Mouse (Mus musculus): ENCODE measurements around the gene Hoxd8. TPM values are rescaled to one million over a fixed set of nuclear protein-coding genes. Genes with fewer than 3 reads are reported as not detected.

Hoxd8 gene
- polyA plus RNA-seq, 1 experiment from 2014 or later: 2.7 TPM

GRCm38 (mm10) chr2:74722949-74723348 lies 18.5 kb downstream of the Hoxd8 start:
- no peaks in the 10 kb centered on the region for H3K9me3 ChIP-seq (ENCODE audit: control insufficient read depth)
- H3K4me2 ChIP-seq (replicated peaks; ENCODE audit: low read depth): no peak overlapping the region
- ATAC-seq: no peak
- WGBS: 57% methylated on average over 8 of the region's 8 CpGs
- 0 out of 2 replicates have a peak, but pooled peaks cover 3% of the 10 kb centered on the region for H3K36me3 ChIP-seq (ENCODE audit: control insufficient read depth, insufficient read depth)
- peaks cover 69% of the 10 kb centered on the region for H3K27me3 ChIP-seq (replicated peaks; ENCODE audit: control insufficient read depth, insufficient read depth, low read length)
- no peak overlapping the region for H3K27ac ChIP-seq (ENCODE audit: low read depth, low read length)
- H3K4me3 ChIP-seq (ENCODE audit: low read depth, low read length): no peak overlapping the region
- H3K4me1 ChIP-seq (replicated peaks; ENCODE audit: control insufficient read depth, insufficient read depth, low read length): no peaks in the 10 kb centered on the region
- H3K9ac ChIP-seq (ENCODE audit: low read depth, low read length): no peak overlapping the region
- TF ChIP-seq CTCF (IDR thresholded peaks at IDR 0.05; ENCODE audit: low read depth): no peak

- no peak overlapping the region for H3K9ac ChIP-seq (ENCODE audit: low read depth, low read length)
- H3K4me1 ChIP-seq (replicated peaks; ENCODE audit: control insufficient read depth, insufficient read depth, low read length): no peaks in the 10 kb centered on the region
- 46% methylated on average over 7 of the region's 7 CpGs for WGBS
- no peak overlapping the region for H3K4me2 ChIP-seq (replicated peaks; ENCODE audit: low read depth)
- no peak overlapping the region for H3K4me3 ChIP-seq (ENCODE audit: low read depth, low read length)
- no peak overlapping the region; the same call in 1 of the 2 replicates for H3K27ac ChIP-seq (ENCODE audit: low read depth, low read length)
- peaks cover 77% of the 10 kb centered on the region for H3K27me3 ChIP-seq (replicated peaks; ENCODE audit: control insufficient read depth, insufficient read depth, low read length)
- TF ChIP-seq CTCF (IDR thresholded peaks at IDR 0.05; ENCODE audit: low read depth): no peak
- no peaks in the 10 kb centered on the region for H3K9me3 ChIP-seq (ENCODE audit: control insufficient read depth)
- 0 out of 2 replicates have a peak, but pooled peaks cover 6% of the 10 kb centered on the region for H3K36me3 ChIP-seq (ENCODE audit: control insufficient read depth, insufficient read depth)
- ATAC-seq: peak; percentile 52
Observed at GRCm38 (mm10) chr2:74724244-74725015, 20.0 kb downstream of the Hoxd8 start.

- ATAC-seq: no peak
- Histone ChIP-seq H3K4me2 (replicated peaks; ENCODE audit: low read depth) (no peak overlapping the region), H3K27ac (ENCODE audit: low read depth, low read length) (no peak overlapping the region), H3K9ac (ENCODE audit: low read depth, low read length) (no peak overlapping the region), H3K36me3 (ENCODE audit: control insufficient read depth, insufficient read depth) (0 out of 2 replicates have a peak, but pooled peaks cover 6% of the 10 kb centered on the region), H3K4me1 (replicated peaks; ENCODE audit: control insufficient read depth, insufficient read depth, low read length) (no peaks in the 10 kb centered on the region), H3K9me3 (ENCODE audit: control insufficient read depth) (no peaks in the 10 kb centered on the region), H3K27me3 (replicated peaks; ENCODE audit: control insufficient read depth, insufficient read depth, low read length) (peaks cover 82% of the 10 kb centered on the region), H3K4me3 (ENCODE audit: low read depth, low read length) (no peak overlapping the region)
- TF ChIP-seq CTCF (IDR thresholded peaks at IDR 0.05; ENCODE audit: low read depth): no peak
- 41% methylated on average over 17 of the region's 17 CpGs for WGBS
Observed at GRCm38 (mm10) chr2:74725171-74725570, 20.8 kb downstream of the Hoxd8 start.

- Histone ChIP-seq H3K27ac (ENCODE audit: low read depth, low read length) (no peak within 1 kb of the TSS), H3K4me1 (replicated peaks; ENCODE audit: control insufficient read depth, insufficient read depth, low read length) (no peaks in the 10 kb centered on the region), H3K4me2 (replicated peaks; ENCODE audit: low read depth) (peak within 1 kb of the TSS; percentile 13; the same call in 1 of the 2 replicates), H3K9ac (ENCODE audit: low read depth, low read length) (no peak within 1 kb of the TSS), H3K27me3 (replicated peaks; ENCODE audit: control insufficient read depth, insufficient read depth, low read length) (peaks cover 86% of the 10 kb centered on the region), H3K36me3 (ENCODE audit: control insufficient read depth, insufficient read depth) (0 out of 2 replicates have a peak, but pooled peaks cover 6% of the 10 kb centered on the region), H3K4me3 (ENCODE audit: low read depth, low read length) (peak within 1 kb of the TSS; percentile 21), H3K9me3 (ENCODE audit: control insufficient read depth) (no peaks in the 10 kb centered on the region)
- no peak for ATAC-seq
- no peak for TF ChIP-seq CTCF (IDR thresholded peaks at IDR 0.05; ENCODE audit: low read depth)
- 61% methylated on average over 5 of the region's 5 CpGs for WGBS
Observed at GRCm38 (mm10) chr2:74726551-74726950, 22.1 kb downstream of the Hoxd8 start, which contains the start of gene Gm28230. Gene Gm28230 (plus strand): TSS chr2:74726728.

GRCm38 (mm10) chr2:74726973-74727639 lies 22.7 kb downstream of the Hoxd8 start:
- Histone ChIP-seq H3K9ac (ENCODE audit: low read depth, low read length) (no peak overlapping the region), H3K9me3 (ENCODE audit: control insufficient read depth) (no peaks in the 10 kb centered on the region), H3K4me3 (ENCODE audit: low read depth, low read length) (peak overlapping the region; percentile 21), H3K4me1 (replicated peaks; ENCODE audit: control insufficient read depth, insufficient read depth, low read length) (no peaks in the 10 kb centered on the region), H3K27ac (ENCODE audit: low read depth, low read length) (no peak overlapping the region), H3K27me3 (replicated peaks; ENCODE audit: control insufficient read depth, insufficient read depth, low read length) (peaks cover 87% of the 10 kb centered on the region), H3K4me2 (replicated peaks; ENCODE audit: low read depth) (peak overlapping the region; percentile 13; the same call in 1 of the 2 replicates), H3K36me3 (ENCODE audit: control insufficient read depth, insufficient read depth) (0 out of 2 replicates have a peak, but pooled peaks cover 6% of the 10 kb centered on the region)
- 26% methylated on average over 42 of the region's 43 CpGs for WGBS
- no peak for TF ChIP-seq CTCF (IDR thresholded peaks at IDR 0.05; ENCODE audit: low read depth)
- no peak for ATAC-seq

GRCm38 (mm10) chr2:74727640-74728302 lies 23.4 kb downstream of the Hoxd8 start:
- Histone ChIP-seq H3K4me3 (ENCODE audit: low read depth, low read length) (peak overlapping the region; percentile 21), H3K27ac (ENCODE audit: low read depth, low read length) (no peak overlapping the region), H3K27me3 (replicated peaks; ENCODE audit: control insufficient read depth, insufficient read depth, low read length) (peaks cover 89% of the 10 kb centered on the region), H3K4me2 (replicated peaks; ENCODE audit: low read depth) (peak overlapping the region; percentile 13; the same call in 1 of the 2 replicates), H3K36me3 (ENCODE audit: control insufficient read depth, insufficient read depth) (0 out of 2 replicates have a peak, but pooled peaks cover 6% of the 10 kb centered on the region), H3K9me3 (ENCODE audit: control insufficient read depth) (no peaks in the 10 kb centered on the region), H3K9ac (ENCODE audit: low read depth, low read length) (no peak overlapping the region), H3K4me1 (replicated peaks; ENCODE audit: control insufficient read depth, insufficient read depth, low read length) (no peaks in the 10 kb centered on the region)
- WGBS: 28% methylated on average over 25 of the region's 25 CpGs
- no peak for TF ChIP-seq CTCF (IDR thresholded peaks at IDR 0.05; ENCODE audit: low read depth)
- ATAC-seq: no peak
